Mouse (Mus musculus): ENCODE measurements around the gene Fcer1g.

Gene Fcer1g

DNA sequence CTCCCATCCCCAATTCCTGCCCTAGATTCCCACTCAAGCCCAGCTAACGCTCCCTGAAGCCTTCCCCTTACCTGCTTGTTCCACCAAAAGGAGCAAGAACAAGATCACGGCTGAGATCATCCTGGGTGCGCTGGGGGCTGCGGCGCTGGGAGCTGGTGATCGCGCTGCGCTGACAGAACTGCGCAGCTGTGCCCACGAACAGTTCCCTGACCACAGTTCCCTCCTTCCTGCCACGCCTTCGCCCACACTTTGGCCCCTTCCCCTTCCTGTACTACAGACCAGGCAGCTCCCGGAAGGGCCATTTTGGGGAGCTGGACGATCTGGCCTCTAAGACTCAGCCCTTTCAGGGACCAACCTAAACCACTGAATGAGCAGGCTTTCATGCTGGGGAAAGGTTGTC lies at the start of gene Fcer1g:
Fcer1g (minus strand) TSS at position 240 of the 400 bp plus-strand sequence.
- DNase-seq (ENCODE audit: low spot score in 2 of 2) = peak in 1 of 2 experiments; percentile 43

GRCm38 (mm10) chr1:171283188-171284160 lies 49.3 kb upstream of the Fcer1g start:
- DNase-seq (ENCODE audit: low spot score in 2 of 2) = no peak

DNA sequence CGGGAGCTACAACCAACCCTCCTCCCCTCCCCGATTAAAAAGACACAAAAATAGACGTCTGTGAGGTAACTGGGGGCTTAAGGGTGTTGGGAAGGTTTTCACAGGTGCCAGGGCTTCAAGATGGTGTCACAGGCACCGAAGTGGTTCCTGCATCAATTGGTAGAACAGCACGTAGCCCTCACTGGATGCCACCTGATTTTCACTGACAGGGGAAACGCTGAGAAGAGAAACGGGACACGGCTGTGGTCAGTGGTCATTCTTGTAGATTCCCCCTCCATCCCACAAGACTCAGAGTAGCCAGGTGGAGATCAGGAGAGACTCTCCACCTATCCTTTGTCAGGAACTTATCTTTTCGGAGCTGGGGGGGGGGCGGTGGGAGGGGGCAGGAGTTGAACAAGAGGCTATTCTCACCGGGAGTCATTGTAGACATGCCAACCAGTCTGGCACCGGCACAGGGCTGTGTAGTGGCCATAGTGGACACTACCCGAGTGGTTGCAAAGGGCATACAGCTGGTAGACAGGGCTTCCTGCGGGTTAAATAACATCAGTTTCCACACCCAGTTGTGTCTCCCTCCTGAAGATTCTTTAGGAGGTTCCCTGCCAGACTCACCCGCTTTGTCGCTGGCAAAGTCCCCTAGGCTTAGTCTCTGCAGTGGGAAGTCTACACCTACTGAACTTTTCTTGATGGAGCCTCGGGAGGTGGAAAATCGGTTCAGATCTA lies 48.1 kb upstream of the Fcer1g start:
- DNase-seq (ENCODE audit: low spot score in 2 of 2) = peak in 1 of 2 experiments; percentile 27

DNA sequence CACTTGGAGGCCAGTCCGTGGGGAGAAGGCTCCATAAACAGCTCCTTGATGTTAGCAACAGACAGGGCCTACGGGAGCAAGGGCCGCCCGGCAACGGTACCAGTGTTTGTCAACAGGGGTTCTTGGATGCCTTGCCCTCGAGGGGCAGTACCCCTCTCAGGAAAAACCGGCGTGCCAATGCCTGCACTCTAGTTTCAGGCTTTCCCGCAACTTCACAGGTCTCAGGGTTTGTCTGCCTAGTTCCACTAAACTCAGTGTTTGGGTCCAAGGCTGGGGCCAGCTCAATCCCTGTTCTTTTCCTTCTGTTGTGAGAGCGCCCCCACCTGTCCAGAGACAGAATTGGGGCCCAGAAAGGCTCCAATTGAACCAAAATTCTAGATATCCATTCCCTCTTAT lies 47.4 kb upstream of the Fcer1g start:
- DNase-seq (ENCODE audit: low spot score in 2 of 2) = peak; percentile 92 to 93

GRCm38 (mm10) chr1:171280916-171281527 lies 46.9 kb upstream of the Fcer1g start, which contains the start of gene Ppox:
Ppox (minus strand) TSS chr1:171281186.
- peak; percentile 84 to 93 for DNase-seq (ENCODE audit: low spot score in 2 of 2)

GRCm38 (mm10) chr1:171280250-171280915 lies 46.2 kb upstream of the Fcer1g start:
- DNase-seq (ENCODE audit: low spot score in 2 of 2) = peak in 1 of 2 experiments; percentile 50

DNA sequence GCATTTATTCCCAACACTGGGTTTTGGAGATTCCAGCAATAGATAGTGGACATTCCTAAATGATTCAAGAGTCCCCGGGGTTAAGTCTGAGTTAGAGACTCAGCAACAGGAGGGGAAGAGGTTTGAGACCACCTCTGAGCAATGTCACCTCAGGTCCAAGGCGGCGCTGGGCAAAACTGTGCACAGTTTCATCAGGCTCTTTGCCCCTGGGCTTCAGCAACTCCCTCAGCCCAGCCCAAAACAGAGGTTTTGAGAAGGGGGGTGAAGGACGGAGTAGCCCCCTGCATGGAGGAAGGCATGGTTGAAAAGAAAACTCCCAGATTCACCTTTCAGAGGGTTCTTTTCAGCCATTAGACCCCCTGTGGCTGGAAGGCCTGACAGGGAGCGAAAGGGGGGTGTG lies 45.6 kb upstream of the Fcer1g start:
- peak in 1 of 2 experiments; percentile 38 for DNase-seq (ENCODE audit: low spot score in 2 of 2)

GRCm38 (mm10) chr1:171279012-171279705 lies 45.0 kb upstream of the Fcer1g start:
- DNase-seq (ENCODE audit: low spot score in 2 of 2) = no peak

GRCm38 (mm10) chr1:171278436-171278835 lies 44.3 kb upstream of the Fcer1g start:
- DNase-seq (ENCODE audit: low spot score in 2 of 2) = no peak

DNA sequence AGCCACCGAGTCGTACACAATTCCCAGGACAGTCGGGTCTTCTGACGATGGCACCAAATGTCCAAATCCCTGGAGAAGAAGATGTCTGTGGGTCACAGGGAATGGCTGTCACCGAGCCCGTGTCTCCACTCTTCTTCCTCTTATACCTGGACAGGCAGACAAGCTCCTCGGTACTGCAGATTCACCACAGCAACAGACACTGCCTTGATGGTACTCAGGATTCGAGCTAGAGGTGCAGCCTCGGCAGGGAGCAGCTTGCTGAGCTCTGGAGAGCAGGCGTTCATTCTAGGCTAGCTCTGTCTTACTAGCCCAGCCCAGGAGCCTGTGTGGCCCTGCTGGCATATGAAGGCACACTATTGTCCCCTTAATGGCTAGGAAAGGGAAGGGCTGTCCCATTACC lies 43.6 kb upstream of the Fcer1g start:
- DNase-seq (ENCODE audit: low spot score in 2 of 2) = no peak

DNA sequence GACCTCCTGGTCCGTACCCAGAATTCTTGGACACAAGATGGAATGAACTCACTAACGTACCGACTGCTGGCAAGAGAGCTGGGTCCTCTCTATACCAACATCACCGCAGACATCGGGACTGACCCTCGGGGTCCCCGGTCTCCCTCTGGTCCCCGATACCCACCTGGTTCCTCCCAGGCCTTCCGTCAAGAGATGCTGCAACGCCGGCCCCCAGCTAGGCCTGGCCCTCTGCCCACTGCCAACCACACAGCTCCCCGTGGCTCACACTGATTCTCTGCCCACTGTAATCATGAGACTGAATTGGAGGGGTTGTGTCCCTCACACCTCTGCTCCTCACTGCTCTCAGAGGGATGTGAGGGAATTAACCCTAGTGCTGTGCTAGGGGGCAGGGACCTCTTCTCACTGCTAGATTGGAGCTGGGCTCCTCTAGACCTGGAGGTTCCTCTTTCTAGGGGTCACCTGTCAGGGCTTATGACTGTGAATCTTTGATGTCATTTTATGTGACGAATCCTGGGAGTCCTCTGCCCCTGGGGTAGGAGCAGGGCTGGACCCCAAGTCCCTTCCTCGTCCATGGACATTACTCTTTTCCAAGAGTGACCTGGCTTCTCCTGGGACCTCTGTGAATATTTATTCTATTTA lies 42.1 kb upstream of the Fcer1g start:
- DNase-seq (ENCODE audit: low spot score in 2 of 2) = no peak

- DNase-seq (ENCODE audit: low spot score in 2 of 2) = no peak
Observed at GRCm38 (mm10) chr1:171275144-171275734, 41.1 kb upstream of the Fcer1g start.

GRCm38 (mm10) chr1:171274171-171274570 lies 40.0 kb upstream of the Fcer1g start:
- DNase-seq (ENCODE audit: low spot score in 2 of 2) = no peak

DNA sequence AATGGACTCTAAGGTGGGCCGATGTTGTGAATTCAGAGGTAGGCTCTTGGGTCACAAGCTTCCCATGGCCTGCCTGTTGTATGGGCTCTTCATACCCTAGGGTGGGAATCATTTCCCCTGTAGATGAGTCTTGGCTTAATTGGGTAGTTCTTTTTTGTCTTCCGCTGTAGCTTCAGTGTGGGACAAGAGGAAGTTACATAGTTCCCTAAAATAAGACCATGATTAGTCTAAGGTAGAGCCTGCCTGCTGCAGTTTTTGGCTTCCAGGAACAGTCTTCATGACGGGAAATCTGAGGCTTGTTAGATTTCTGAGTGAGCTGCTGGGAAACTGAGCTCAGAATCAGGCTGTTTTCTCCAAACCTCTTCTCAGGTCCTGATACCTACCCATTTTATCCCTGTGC lies 37.9 kb upstream of the Fcer1g start:
- DNase-seq (ENCODE audit: low spot score in 2 of 2) = no peak

DNA sequence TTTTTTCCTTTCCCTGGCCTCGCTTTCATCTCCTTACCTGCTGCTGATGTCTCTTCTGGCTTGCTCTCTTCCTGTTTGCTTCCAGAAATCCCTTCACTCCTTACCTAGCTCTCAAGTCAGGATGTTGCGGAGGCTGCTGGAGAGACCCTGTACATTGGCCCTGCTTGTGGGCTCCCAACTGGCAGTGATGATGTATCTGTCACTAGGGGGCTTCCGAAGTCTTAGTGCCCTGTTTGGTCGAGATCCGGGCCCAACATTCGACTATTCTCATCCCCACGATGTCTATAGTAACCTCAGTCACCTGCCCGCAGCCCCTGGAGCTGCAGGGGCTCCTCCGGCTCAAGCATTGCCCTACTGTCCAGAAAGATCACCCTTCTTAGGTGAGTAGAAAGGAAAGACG lies 37.5 kb upstream of the Fcer1g start:
- DNase-seq (ENCODE audit: low spot score in 2 of 2) = no peak

- no peak for DNase-seq (ENCODE audit: low spot score in 2 of 2)
Observed at GRCm38 (mm10) chr1:171271196-171271595, 37.0 kb upstream of the Fcer1g start.

- no peak for DNase-seq (ENCODE audit: low spot score in 2 of 2)
Observed at GRCm38 (mm10) chr1:171270573-171270900, 36.4 kb upstream of the Fcer1g start.

GRCm38 (mm10) chr1:171269848-171270572 lies 35.8 kb upstream of the Fcer1g start, which contains the start of gene B4galt3:
B4galt3 (plus strand) TSS chr1:171270328.
- DNase-seq (ENCODE audit: low spot score in 2 of 2) = peak; percentile 99

DNA sequence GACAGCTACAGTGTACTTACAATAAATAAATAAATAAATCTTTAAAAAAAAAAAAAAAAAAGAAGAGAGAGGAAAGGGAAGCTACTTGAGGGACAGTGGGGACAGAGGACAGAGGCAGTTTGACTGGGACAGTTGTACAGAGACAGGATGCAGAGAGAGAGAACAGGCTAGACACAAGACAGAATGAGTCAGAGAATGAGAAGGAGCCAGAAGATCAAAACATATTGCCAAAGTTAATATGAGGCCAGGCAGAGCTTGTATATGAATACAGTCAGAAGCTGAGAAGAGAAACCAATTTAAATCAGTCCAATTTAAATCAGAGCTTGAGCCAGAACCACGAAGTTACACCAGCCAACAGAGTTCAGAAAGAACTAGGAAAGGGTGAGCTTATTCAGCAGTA lies 34.2 kb upstream of the Fcer1g start:
- no peak for DNase-seq (ENCODE audit: low spot score in 2 of 2)
